Mouse (Mus musculus) thymus, postnatal 10 days (tissue): Measurements from ENCODE around the gene Ucp1.
A peak's percentile ranks its signal among the peaks of the same experiment; 100 is the strongest.

ENCODE experiments used
- DNase-seq, 2 experiments: peaks; one replicate each; pipeline ENCODE4 v3.0.0; 2021; ENCODE audit warnings: low spot score in 2 of 2

Gene Ucp1

GRCm38 (mm10) chr8:83331899-83332697, 41.9 kb downstream of the Ucp1 start, which contains the start of gene Elmod2:
TSS of gene Elmod2 (minus strand) at chr8:83332486.
- DNase-seq: peak; percentile 92 to 97

GRCm38 (mm10) chr8:83332864-83333263, 42.7 kb downstream of the Ucp1 start:
- no peak for DNase-seq

GRCm38 (mm10) chr8:83342076-83342475, 51.9 kb downstream of the Ucp1 start:
- DNase-seq: no peak

- DNase-seq: no peak
Measured at GRCm38 (mm10) chr8:83342693-83343092, 52.5 kb downstream of the Ucp1 start.
